29 mouse cellular contexts compared by ENCODE assay signal in genomic region chrX:87663856-87664255, GRCm38 (mm10).
DNase-seq lines count a peak whose midpoint lies in the region; ATAC-seq and TF ChIP-seq lines count a peak whose summit lies in the region.
"Had no signal": no experiment of that assay in that cellular context is flagged by ENCODE, and none has a peak within 500 bp of the region (broad histone marks: within the 10 kb centered on the region; RNA-seq: fewer than 3 reads in every experiment).

No protein-coding gene starts in this region.

- peak; percentile 17 to 30 for DNase-seq in cerebellum, postnatal 14 days
- DNase-seq in cerebellum, postnatal 4 days (ENCODE audit: low spot score in 2 of 2) = no peak
- DNase-seq in left cerebral cortex, postnatal 4 days = peak; percentile 6
- DNase-seq in left cerebral cortex, postnatal 25 days (ENCODE audit: low spot score in 2 of 2) = no peak
- DNase-seq in A20 (ENCODE audit: low read depth, low spot score) = peak; percentile 26
- peak; percentile 79 for DNase-seq in brain, embryonic 14.5 days (ENCODE audit: low read depth)
- DNase-seq: adrenal gland, postnatal 10 days; adrenal gland, postnatal 36 days; B cell, adult 2 months; cerebellum, adult 18-20 months; embryo, embryonic 11 days; gastrocnemius, postnatal 25 days; heart, adult 18-20 months; heart, postnatal 10 days; heart, postnatal 4 days; kidney, adult 18-20 months; kidney, adult 9 months had no signal

- H3K9ac ChIP-seq in intestine, embryonic 15.5 days = no peak overlapping the region
- H3K9ac ChIP-seq: embryonic facial prominence, embryonic 13.5 days; forebrain, embryonic 15.5 days; heart, embryonic 12.5 days; heart, embryonic 15.5 days; hindbrain, embryonic 15.5 days had no signal

- 76% methylated on average over 1 of the region's 1 CpGs for WGBS in intestine, embryonic 15.5 days

- TF ChIP-seq CTCF in brain, embryonic 14.5 days (IDR thresholded peaks at IDR 0.05; ENCODE audit: borderline replicate concordance, extremely low read depth, insufficient read depth, insufficient read length) = no peak

- no peaks in the 10 kb centered on the region for H3K36me3 ChIP-seq in intestine, embryonic 15.5 days
- H3K36me3 ChIP-seq: embryonic facial prominence, embryonic 10.5 days; embryonic facial prominence, embryonic 13.5 days; forebrain, embryonic 10.5 days; forebrain, embryonic 15.5 days; G1E; heart, embryonic 12.5 days; heart, embryonic 15.5 days; hindbrain, embryonic 15.5 days had no signal

- intact Hi-C loops in left cerebral cortex, postnatal 4 days (cut with DNase I) = no loop called here
- intact Hi-C loops in left cerebral cortex, postnatal 25 days (cut with DNase I) = no loop called here

- H3K9me3 ChIP-seq in intestine, embryonic 15.5 days = no peaks in the 10 kb centered on the region
- H3K9me3 ChIP-seq: embryonic facial prominence, embryonic 10.5 days; embryonic facial prominence, embryonic 13.5 days; forebrain, embryonic 10.5 days; forebrain, embryonic 15.5 days; G1E; heart, embryonic 12.5 days; heart, embryonic 15.5 days; hindbrain, embryonic 15.5 days had no signal

- no peak overlapping the region for H3K4me3 ChIP-seq in intestine, embryonic 15.5 days (replicated peaks)
- H3K4me3 ChIP-seq: embryonic facial prominence, embryonic 10.5 days; embryonic facial prominence, embryonic 13.5 days; forebrain, embryonic 10.5 days; forebrain, embryonic 15.5 days; heart, embryonic 12.5 days; heart, embryonic 15.5 days; hindbrain, embryonic 15.5 days had no signal

- ATAC-seq in intestine, embryonic 15.5 days = no peak
- ATAC-seq: forebrain, embryonic 15.5 days; intestine, embryonic 16.5 days; Patski had no signal

- no peaks in the 10 kb centered on the region for H3K27me3 ChIP-seq in intestine, embryonic 15.5 days (replicated peaks)
- H3K27me3 ChIP-seq: CH12.LX; embryonic facial prominence, embryonic 13.5 days; forebrain, embryonic 15.5 days; heart, embryonic 12.5 days; heart, embryonic 15.5 days; hindbrain, embryonic 15.5 days had no signal

- H3K4me2 ChIP-seq in intestine, embryonic 15.5 days (replicated peaks) = no peak overlapping the region
- H3K4me2 ChIP-seq: embryonic facial prominence, embryonic 13.5 days; forebrain, embryonic 15.5 days; heart, embryonic 12.5 days; heart, embryonic 15.5 days; hindbrain, embryonic 15.5 days had no signal

- no peak for TF ChIP-seq POLR2A in brain, embryonic 14.5 days (IDR thresholded peaks at IDR 0.05; ENCODE audit: borderline replicate concordance, extremely low read depth, insufficient read depth, insufficient read length, poor library complexity, severe bottlenecking)

- H3K27ac ChIP-seq in intestine, embryonic 15.5 days = no peak overlapping the region
- H3K27ac ChIP-seq: embryonic facial prominence, embryonic 10.5 days; embryonic facial prominence, embryonic 13.5 days; forebrain, embryonic 10.5 days; forebrain, embryonic 15.5 days; heart, embryonic 15.5 days; hindbrain, embryonic 15.5 days had no signal

- no peaks in the 10 kb centered on the region for H3K4me1 ChIP-seq in intestine, embryonic 15.5 days (replicated peaks)
- H3K4me1 ChIP-seq: embryonic facial prominence, embryonic 10.5 days; embryonic facial prominence, embryonic 13.5 days; forebrain, embryonic 10.5 days; forebrain, embryonic 15.5 days; heart, embryonic 12.5 days; heart, embryonic 15.5 days; hindbrain, embryonic 15.5 days had no signal

Comparison
In these comparisons a context has a peak if more than half of its experiments do, and no peak if none do; other contexts are left out.
1. DNase-seq: peak in cerebellum, postnatal 14 days (2 of 2), left cerebral cortex, postnatal 4 days (single experiment), A20 (single experiment) and brain, embryonic 14.5 days (single experiment); none in cerebellum, postnatal 4 days (0 of 2) and left cerebral cortex, postnatal 25 days (0 of 2).